Mouse (Mus musculus): ENCODE data around the gene Sar1a.

Gene Sar1a

GRCm38 (mm10) chr10:61723271-61723670 lies 43.2 kb downstream of the Sar1a start:
- intact Hi-C loops (cut with DNase I): no loop called here

GRCm38 (mm10) chr10:61729181-61729580 lies 49.1 kb downstream of the Sar1a start:
- intact Hi-C loops (cut with DNase I): no loop called here

GRCm38 (mm10) chr10:61730171-61730570 lies 50.1 kb downstream of the Sar1a start:
- intact Hi-C loops (cut with DNase I): loop anchor here (5.0 kb wide), 1 partner anchor 38 kb away; no protein-coding TSS in a partner anchor

GRCm38 (mm10) chr10:61734377-61734776 lies 54.3 kb downstream of the Sar1a start:
- intact Hi-C loops (cut with DNase I): loop anchor here (5.0 kb wide), 1 partner anchor 42 kb away; no protein-coding TSS in a partner anchor

GRCm38 (mm10) chr10:61736671-61737078 lies 56.6 kb downstream of the Sar1a start:
- intact Hi-C loops (cut with DNase I): no loop called here

- intact Hi-C loops (cut with DNase I): no loop called here
Measured at GRCm38 (mm10) chr10:61737537-61737936, 57.4 kb downstream of the Sar1a start.

- intact Hi-C loops (cut with DNase I): no loop called here
Measured at GRCm38 (mm10) chr10:61738126-61738525, 58.0 kb downstream of the Sar1a start.

GRCm38 (mm10) chr10:61741306-61741705 lies 61.2 kb downstream of the Sar1a start:
- intact Hi-C loops (cut with DNase I): no loop called here

GRCm38 (mm10) chr10:61741873-61742272 lies 61.8 kb downstream of the Sar1a start:
- intact Hi-C loops (cut with DNase I): no loop called here

- intact Hi-C loops (cut with DNase I): no loop called here
Measured at GRCm38 (mm10) chr10:61742336-61742735, 62.2 kb downstream of the Sar1a start.
